Mouse (Mus musculus): ENCODE data around the gene Tle2.

Tle2 gene

DNA sequence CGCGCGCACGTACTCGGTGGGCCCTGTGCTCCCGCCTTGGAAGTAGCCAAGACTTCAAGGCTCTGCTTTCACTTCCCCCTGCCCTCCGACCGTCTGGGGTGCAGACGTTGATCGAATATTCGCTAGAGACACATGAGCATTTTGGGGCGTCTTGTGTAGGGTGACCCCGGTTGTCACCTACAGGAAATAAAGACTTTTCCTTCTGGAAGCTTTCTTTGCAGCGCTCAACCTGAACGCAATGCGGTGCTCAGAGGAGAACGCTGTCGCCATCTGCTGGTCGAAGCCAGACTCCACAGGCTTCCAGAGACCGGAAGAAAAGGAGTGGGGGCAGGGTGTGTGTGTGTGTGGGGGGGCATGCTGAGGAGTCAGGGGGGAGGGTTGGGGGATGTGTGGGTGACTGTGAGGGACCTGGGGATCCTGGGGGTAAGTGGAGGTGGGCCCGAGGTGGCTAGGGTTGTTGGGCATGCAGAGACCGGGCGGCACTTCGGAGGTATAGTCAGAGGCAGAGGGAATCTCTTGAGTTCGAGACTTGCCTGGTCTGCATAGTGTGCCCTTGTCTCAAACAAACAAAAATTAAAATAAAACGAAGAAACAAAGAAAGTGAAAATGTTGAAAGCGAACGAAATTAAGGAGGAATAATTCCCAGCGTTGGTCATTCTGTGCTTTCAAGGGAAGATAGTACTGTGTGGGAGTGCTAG lies 30.8 kb downstream of the Tle2 start:
- DNase-seq (ENCODE audit: low spot score) = peak; percentile 90

DNA sequence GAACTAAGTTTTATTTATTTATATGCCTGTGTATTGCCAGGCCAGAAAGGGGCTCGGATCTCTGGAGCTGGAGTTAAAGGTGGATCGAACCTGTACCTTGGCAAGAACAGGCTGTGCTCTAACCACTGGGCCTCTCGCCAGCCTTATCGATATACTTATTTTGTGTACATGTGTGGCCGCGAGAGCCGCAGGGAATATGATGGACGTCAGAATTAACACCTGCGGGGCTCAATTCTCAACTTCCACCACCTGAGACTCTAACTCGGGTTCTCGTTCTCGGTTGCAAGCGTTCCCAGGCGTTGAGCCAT lies 31.3 kb downstream of the Tle2 start:
- DNase-seq (ENCODE audit: low spot score) = no peak

DNA sequence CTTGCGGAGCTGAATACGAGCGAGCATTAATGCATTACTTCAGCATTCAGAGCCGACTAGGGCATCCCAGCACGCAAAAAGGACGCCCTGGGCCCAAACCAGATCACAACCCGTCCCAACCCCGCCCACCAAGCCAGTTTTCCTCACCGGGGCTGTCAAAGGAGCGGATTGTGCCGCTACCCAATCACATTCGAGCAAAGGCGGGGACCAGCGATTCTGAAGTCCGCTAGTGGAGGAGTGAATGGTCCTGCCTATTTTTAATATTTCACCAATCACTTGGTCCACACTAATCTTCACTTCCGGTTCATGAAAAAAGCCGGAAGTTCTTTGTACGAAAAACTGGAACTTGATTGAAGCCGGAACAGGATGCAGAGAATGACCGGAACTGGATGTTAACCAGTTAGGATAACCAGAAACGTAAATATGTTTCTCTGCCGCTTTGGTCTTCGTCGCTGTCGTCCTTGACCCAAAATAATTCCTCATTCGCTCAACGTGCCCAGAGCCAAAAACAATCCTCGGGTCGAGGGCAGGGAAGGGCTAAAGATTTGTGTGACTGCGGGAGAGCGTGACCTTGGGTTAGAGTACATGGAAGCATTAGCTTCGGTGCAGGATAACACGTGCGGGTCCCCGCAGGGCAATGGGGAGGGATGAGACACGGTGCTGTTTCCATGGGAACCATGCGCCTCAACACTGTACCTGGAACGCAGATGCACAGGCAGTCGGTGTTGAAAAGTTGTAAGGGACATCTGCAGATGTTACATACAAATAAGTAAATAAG lies 31.8 kb downstream of the Tle2 start, which contains the start of gene BC025920:
TSS of gene BC025920 (plus strand) at position 297 of the 778 bp plus-strand sequence.
- peak; percentile 98 for DNase-seq (ENCODE audit: low spot score)

DNA sequence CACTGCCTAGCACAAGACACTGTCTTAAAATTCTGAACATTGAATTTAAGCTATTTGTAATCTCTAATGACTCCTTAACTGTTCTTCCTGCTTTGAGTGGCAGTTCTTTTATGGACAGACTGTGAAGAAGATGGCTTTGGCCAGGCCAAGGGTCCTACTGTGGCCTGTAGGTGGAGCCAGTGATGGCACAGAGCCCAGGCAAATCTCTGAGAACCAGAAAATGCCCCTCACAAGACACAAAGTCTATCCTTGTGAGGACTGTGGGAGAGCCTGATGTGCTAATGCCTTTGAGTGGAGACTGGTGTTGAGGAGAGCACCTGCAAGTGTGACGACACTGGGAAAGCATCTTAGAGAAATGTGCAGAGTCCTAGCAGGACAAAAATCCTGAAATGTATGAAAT lies 33.9 kb downstream of the Tle2 start:
- no peak for DNase-seq (ENCODE audit: low spot score)

DNA sequence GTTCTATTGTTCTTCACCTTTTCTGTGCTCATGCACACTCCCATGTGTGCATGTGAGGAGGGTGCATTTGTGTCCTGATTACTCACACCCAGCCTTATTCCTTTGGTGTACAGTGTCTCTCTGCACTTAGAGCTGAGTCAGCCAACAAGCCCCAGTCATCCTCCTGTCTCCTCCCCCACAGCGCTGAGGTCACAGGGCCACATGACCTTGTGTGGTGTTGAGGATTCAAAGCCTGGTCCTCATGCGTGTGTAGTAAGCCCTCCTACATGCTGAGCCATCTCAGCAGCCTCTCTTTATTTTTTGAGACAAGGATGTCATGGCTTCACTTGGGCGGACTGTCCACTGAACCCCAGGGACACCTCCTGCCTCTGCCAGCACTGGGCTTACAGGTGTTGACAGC lies 38.4 kb downstream of the Tle2 start:
- DNase-seq (ENCODE audit: low spot score) = no peak

DNA sequence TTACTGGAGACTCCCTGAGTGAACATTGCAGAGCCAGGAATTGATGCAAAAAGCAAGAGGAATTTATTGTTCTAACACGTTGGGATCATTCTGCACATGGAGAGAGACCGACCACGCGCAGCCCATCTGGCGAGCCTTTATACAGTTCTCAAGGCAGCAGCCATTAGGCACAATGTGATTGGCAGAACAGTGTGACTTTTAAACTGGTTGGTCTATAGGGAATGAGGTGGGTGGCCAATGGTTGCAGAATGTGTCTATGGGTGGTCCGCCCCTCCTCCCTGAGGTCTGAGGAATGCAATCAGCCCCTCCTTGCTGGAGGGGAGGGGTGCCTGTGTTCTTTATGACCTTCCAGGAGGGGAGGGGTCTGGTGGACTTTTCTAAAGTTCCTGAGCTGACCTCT lies 41.1 kb downstream of the Tle2 start:
- no peak for DNase-seq (ENCODE audit: low spot score)

DNA sequence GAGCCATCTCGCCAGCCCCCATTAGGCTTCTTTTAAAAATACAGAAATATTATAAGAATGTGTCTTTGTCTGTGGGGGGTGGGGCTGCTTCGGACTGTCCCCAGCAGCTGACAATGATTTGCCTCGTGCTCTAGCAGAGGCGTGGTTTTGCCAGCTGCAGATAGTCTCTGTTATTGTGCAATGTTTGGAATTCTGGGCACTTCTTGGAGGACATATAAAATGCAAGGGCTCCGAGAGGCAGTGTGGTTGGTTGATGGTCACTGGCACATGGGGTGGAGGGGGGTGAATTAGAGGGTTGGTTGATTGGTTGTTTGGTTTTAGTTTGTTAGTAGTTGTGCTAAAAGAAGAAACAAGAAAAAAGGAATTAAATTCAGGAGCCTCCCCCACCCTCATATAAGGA lies 45.6 kb downstream of the Tle2 start:
- no peak for DNase-seq (ENCODE audit: low spot score)

DNA sequence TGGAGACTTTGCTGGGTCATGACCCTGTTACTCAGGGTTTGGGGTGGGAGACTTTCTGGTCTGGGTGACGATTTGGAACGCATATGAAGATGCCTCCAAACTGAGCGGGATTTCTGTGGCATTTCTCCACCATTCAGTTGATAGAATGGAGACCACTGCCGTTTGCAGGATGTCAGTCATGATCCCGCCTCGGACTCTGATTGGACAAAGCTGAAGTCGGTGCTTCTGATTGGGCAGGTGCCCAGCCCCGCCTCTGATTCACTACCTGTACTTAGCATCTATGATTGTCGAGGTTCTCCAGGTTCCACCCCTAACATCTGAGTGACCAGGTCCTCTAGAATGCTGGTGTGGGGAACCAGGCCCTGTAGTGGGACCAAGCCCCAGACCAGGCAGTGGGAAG lies 46.4 kb downstream of the Tle2 start:
- no peak for DNase-seq (ENCODE audit: low spot score)

DNA sequence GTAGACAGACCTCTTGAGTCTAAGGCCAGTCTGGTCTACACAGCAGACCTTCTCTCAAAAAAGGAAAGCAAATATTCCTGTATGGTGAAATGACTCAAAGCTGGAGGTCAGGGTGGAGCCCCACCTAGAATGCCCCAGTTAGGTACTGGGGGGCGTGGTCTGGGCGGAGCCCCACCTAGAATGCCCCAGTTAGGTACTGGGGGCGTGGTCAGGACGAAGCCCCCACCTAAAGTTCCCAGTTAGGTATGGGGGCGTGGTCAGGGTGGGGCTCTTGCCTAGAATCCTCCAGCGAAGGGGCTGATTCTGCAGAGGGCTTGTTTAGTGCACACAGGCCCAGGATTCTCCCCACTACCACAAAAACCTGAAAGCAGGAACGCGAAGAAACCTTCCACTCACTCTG lies 49.1 kb downstream of the Tle2 start:
- no peak for DNase-seq (ENCODE audit: low spot score)

DNA sequence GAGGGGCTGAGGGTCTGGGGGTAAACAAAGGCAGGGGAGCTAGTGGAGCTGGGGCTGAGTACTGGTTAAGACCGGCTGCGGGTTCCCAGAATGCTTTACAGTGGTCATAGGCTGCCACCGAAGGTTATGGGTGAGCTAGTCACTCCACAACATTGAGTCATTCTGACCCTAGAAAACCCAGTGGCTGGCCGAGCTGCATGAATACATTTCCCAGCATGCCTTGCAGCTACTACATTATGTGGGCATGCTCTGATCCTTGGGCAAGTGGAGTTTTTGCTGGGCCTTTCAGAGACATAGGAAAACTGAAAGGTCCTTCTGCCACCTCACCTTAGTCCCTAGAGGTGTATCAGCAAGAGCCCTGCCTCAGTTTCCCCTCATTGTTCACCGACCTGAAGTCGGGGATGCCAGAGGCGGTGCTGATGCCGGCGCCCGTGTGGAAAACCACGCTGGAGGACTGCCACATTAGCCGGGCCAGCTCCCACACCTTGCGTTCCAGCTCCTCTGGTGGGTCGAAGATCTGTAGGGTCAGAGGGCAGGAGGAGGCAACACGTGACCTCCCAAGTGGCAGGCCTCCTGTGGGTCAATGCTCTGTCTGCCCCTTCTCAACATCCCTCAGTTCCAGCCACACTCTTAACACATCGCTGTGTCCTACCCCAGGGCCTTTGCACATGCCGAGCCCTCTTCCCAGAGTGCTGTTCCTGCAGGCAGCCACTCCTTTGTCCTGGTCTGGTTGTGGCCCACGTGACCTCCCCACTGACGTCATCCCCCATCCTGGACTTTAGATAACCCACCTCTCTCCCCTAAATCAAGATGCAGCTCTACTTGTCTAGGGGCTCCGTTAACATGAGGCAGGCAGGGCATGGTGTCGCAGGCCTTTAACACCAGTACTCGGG lies 52.0 kb downstream of the Tle2 start:
- DNase-seq (ENCODE audit: low spot score) = no peak

DNA sequence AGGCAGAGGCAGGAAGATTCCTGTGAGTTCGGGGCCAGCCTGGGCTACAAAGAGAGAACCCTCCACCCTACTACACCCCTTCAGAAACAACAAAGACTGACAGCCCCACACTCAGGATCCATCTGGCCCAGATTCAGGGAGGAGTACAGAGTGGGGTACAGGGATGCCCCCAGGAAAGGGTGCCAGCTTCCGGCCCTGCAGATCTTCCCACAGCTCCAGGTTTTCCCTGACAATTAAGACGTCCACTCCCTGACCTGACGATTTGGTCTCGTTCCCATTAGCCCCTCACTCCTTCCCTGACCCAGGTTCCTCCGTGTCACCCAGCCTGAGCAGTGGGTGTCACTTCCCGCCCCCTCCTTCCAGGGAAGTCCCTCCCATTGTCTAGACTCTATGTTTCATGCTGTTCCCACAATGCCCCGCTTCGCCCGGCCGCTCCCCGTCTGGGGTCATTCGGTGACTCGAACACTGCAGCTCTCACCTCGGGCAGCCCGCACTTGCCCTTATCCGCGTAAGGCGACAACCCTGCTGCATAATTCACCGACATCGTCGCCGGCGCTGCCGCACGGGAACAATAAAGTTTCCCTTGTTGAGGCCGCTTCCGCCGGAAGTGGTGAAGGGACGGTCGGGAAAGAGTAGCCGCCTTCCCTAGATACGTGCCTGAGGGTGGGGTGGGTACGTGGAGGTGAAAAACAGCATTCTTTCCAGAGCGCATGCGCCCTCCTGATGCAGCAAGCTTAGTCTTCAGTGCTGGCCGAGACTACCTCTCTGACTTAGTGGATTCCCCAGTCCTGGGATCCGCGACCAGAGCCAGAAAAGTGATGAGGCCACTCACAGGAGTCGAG lies 52.9 kb downstream of the Tle2 start, which contains the start of gene Sirt6:
TSS of gene Sirt6 (minus strand) at position 804 of the 842 bp plus-strand sequence.
- peak; percentile 95 for DNase-seq (ENCODE audit: low spot score)

DNA sequence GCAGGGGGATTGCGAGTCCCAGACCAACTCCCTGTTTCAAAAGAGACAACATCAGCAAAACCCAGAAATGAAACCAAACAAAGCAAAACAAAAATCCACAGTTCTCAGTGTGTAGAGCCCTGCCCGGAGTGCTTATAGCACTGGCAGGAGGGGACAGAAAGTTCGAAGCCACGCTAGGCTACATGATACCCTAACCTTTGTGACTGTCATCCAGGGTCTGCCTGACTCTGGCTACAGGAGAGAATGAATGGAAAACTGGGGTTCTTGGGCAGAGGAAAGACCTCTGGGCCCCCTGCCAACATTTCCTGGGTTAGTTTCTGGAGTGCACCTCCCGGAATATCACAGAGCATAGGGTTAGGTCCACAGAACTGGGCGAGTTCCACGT lies 53.5 kb downstream of the Tle2 start:
- no peak for DNase-seq (ENCODE audit: low spot score)

DNA sequence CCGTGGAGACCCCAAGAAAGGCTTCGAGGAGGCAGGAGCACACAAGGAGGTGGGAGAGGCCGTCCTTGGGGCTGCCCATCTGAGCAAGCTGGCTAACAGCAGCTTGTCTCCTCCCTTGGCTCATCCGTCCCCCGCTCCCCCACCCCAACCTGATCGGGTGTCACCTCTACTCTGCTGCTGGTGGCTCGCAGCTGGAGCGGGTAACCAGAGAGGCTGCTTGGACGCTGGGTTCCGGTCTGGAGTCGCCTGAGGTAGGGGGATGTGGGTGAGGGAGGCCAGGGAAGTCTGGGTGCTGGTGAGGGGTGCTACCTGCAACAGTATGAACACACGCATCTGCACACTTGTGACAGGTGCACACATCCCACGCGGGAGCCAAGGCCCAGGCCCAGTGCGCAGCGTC lies 54.0 kb downstream of the Tle2 start, which contains the start of gene Ankrd24:
TSS of gene Ankrd24 (plus strand) at position 151 of the 400 bp plus-strand sequence.
- DNase-seq (ENCODE audit: low spot score) = no peak

DNA sequence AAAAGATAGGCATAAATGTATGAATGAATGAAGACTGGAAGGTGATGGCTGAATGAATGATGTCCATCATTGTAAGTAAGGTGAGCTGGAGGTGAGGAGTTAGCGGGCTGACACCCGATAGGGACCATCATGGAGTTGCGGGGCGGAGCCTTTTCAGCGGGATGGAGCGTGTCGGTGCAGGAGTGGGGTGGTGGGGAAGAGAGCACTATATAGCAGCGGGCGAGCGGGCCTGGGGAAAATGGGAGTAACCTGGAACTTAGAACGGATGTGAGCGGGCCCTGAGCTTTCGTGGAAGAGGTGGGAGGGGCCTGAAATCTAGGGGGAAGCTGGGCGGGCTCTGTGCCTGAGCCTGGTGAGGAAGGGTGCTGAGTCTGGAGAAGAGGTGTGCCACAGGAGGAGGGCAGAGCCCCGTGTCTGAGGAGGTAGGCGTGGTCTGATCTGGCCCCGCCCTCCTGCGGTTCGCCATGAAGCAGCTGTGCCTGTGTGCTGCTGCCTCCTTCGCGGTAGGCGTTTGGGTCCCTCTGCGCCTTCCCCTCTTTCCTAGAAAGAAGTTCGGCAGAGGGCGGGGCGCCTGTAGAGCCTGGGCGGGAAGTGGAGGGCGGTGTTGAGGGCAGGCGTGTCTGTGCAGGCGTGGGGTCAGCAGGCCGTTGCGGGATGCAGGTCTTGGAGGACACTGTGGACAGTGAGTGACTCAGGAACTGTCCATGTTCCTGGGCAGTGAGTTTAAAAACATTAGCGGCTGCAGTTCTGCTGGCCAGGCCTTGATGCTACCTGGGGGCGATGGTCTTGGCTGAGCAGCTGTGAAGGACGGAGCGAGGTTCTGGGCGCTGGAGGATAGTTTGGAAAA lies 59.1 kb downstream of the Tle2 start:
- peak; percentile 87 for DNase-seq (ENCODE audit: low spot score)

DNA sequence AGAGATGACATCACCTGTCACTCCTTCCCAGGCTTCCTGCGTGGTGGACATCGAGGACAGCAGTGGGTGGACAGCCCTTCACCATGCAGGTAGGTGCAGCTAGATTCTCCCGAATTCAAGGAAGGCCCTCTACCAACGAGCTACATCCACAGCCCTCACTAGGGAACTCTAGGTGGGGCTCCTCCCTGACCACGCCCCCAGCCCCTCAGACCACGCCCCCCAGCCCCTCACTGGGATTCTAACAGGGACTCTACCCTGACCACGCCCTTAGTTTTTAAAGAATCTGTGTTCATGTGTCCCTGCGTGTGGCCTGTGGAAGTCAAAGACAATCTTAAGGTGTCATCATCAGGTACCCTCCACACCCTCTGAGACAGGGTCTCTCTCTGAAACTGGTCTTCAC lies 62.0 kb downstream of the Tle2 start:
- no peak for DNase-seq (ENCODE audit: low spot score)

DNA sequence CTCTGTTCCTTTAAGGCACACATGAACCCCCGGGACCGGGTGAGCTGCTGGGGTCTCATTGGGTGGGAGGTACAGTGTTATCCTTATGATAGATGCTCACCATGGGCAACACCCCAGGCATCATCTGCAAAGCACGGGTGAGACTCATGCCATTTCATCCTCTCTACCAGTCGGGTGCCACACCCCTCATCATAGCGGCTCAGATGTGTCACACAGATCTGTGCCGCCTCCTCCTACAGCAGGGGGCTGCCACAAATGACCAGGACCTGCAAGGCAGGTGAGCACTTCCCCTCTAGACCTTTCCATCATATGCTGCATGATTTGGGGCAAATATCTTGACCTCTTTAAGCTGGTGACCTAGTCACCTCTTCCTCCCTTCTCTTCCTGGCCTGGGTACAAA lies 63.7 kb downstream of the Tle2 start:
- no peak for DNase-seq (ENCODE audit: low spot score)
